Mouse (Mus musculus): ENCODE results near the gene Vmn1r45. TPM values are rescaled to one million over a fixed set of nuclear protein-coding genes. Genes with fewer than 3 reads are reported as not detected.

The Vmn1r45 gene
- total and polyA plus RNA-seq, 3 experiments = 0.07 TPM; not detected in 2

DNA sequence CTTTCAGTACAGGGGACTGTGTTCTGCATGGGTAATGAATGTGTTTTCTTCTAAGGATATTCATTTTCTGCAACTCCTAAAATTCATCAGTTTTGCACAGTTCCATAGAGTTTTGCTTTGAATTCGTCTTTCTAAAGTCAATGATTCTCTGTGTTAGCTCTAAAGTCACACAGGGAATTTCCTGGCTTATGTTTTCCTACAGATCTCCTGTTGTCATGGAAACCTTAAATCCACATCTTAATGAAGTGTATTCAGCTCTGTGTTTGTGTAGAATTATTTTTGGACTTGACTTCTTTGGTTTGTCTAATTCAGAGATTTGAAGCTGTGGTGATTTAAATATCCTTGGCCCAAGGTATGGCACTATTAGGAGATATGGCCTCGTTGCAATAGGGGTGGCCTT, 56.6 kb downstream of the Vmn1r45 start:
- dilution Hi-C loops (cut with MboI; ENCODE audit: extremely low pct_ligation_motif_present, extremely low pct_unique_long_range_greater_than_20kb, low sequenced_read_pairs) (no loop called here), in situ Hi-C loops (cut with MboI; ENCODE audit: low pct_ligation_motif_present, low pct_unique_long_range_greater_than_20kb, low sequenced_read_pairs) (no loop called here)
- no peak overlapping the region for H3K4me3 ChIP-seq (replicated peaks in 1 of 3; ENCODE audit: low read depth in 2 of 3, low read length in 2 of 3, poor library complexity in 1 of 3)
- H3K9ac ChIP-seq (ENCODE audit: insufficient read depth, low read depth) = no peak overlapping the region
- H3K36me3 ChIP-seq (replicated peaks in 1 of 2; ENCODE audit: control insufficient read depth in 1 of 2, insufficient read depth in 1 of 2, low read length in 1 of 2) = no peaks in the 10 kb centered on the region
- peaks cover 2% of the 10 kb centered on the region for H3K27me3 ChIP-seq (replicated peaks)
- no peaks in the 10 kb centered on the region for H3K4me1 ChIP-seq (ENCODE audit: control insufficient read depth in 1 of 2, insufficient read depth in 2 of 2)
- H3K9me3 ChIP-seq (replicated peaks; ENCODE audit: low read length) = no peaks in the 10 kb centered on the region
- no peak overlapping the region for H3K27ac ChIP-seq (ENCODE audit: insufficient read depth, low read depth)
- no peaks in the 10 kb centered on the region for H3K79me2 ChIP-seq (replicated peaks; ENCODE audit: control insufficient read depth, extremely low read depth, insufficient read depth, poor library complexity, severe bottlenecking)
- no peak for DNase-seq (ENCODE audit: extremely low read depth)
- TF ChIP-seq E2F4 (IDR thresholded peaks at IDR 0.05; ENCODE audit: insufficient replicate concordance, low read depth, low read length) = no peak
- no peak for TF ChIP-seq MXI1 (IDR thresholded peaks at IDR 0.05; ENCODE audit: low read depth, low read length)
- no peak for TF ChIP-seq UBTF (IDR thresholded peaks at IDR 0.05; ENCODE audit: low read depth, low read length)
- no peak for TF ChIP-seq ZKSCAN1 (IDR thresholded peaks at IDR 0.05; ENCODE audit: borderline replicate concordance, low read depth, low read length)
- no peak for TF ChIP-seq PAX5 (IDR thresholded peaks at IDR 0.05; ENCODE audit: low read length)
- TF ChIP-seq NELFE (IDR thresholded peaks at IDR 0.05; ENCODE audit: low read depth, low read length) = no peak
- TF ChIP-seq SMC3 (IDR thresholded peaks at IDR 0.05; ENCODE audit: low read depth, low read length) = no peak
- no peak for TF ChIP-seq POLR2A (IDR thresholded peaks at IDR 0.05; ENCODE audit: low read depth, low read length)
- TF ChIP-seq USF1 (IDR thresholded peaks at IDR 0.05; ENCODE audit: low read depth, low read length) = no peak
- no peak for TF ChIP-seq BHLHE40 (IDR thresholded peaks at IDR 0.05; ENCODE audit: low read depth, low read length)
- TF ChIP-seq MYC (IDR thresholded peaks at IDR 0.05; ENCODE audit: low read depth, low read length) = no peak
- no peak for TF ChIP-seq MAX (IDR thresholded peaks at IDR 0.05; ENCODE audit: low read length)
- TF ChIP-seq MAZ (IDR thresholded peaks at IDR 0.05; ENCODE audit: low read depth, low read length) = no peak
- TF ChIP-seq SIN3A (IDR thresholded peaks at IDR 0.05; ENCODE audit: low read length) = no peak
- H3K4me2 ChIP-seq (ENCODE audit: insufficient read depth, low read depth, poor library complexity, severe bottlenecking) = no peak overlapping the region

DNA sequence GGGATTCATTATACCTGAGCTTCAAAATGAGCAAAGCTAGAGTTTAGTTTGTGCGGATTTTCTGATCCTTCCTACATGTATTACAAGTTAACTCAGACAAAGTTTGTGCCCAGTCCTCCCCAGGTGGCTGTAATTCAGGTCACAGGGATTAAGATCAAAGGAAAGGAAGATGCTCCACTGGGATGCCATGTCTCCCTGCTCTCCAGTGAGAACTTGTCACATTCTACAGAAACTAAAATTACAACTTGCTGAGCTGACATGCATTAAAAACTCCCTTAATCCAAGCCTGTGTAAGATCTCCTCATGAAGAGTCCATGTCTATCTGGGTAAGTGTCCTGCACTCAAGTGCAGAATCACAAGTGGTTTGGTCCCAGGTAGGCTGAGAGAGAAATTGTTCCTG, 57.0 kb downstream of the Vmn1r45 start, which contains the start of gene Vmn1r44:
Vmn1r44 (plus strand) TSS at position 301 of the 400 bp plus-strand sequence.
- Histone ChIP-seq H3K27me3 (replicated peaks) (peaks cover 2% of the 10 kb centered on the region), H3K9me3 (replicated peaks; ENCODE audit: low read length) (no peaks in the 10 kb centered on the region), H3K9ac (ENCODE audit: insufficient read depth, low read depth) (no peak within 1 kb of the TSS), H3K36me3 (replicated peaks in 1 of 2; ENCODE audit: control insufficient read depth in 1 of 2, insufficient read depth in 1 of 2, low read length in 1 of 2) (no peaks in the 10 kb centered on the region), H3K4me2 (ENCODE audit: insufficient read depth, low read depth, poor library complexity, severe bottlenecking) (no peak within 1 kb of the TSS), H3K27ac (ENCODE audit: insufficient read depth, low read depth) (no peak within 1 kb of the TSS), H3K79me2 (replicated peaks; ENCODE audit: control insufficient read depth, extremely low read depth, insufficient read depth, poor library complexity, severe bottlenecking) (no peaks in the 10 kb centered on the region), H3K4me1 (ENCODE audit: control insufficient read depth in 1 of 2, insufficient read depth in 2 of 2) (no peaks in the 10 kb centered on the region), H3K4me3 (replicated peaks in 1 of 3; ENCODE audit: low read depth in 2 of 3, low read length in 2 of 3, poor library complexity in 1 of 3) (no peak within 1 kb of the TSS)
- TF ChIP-seq EP300 (IDR thresholded peaks at IDR 0.05; ENCODE audit: low read length) = no peak
- no peak for TF ChIP-seq USF2 (conservative IDR thresholded peaks at IDR 0.05; ENCODE audit: low read depth, low read length)
- no peak for TF ChIP-seq BHLHE40 (IDR thresholded peaks at IDR 0.05; ENCODE audit: low read depth, low read length)
- TF ChIP-seq ZC3H11A (IDR thresholded peaks at IDR 0.05; ENCODE audit: low read depth, low read length) = no peak
- no peak for TF ChIP-seq USF1 (IDR thresholded peaks at IDR 0.05; ENCODE audit: low read depth, low read length)
- TF ChIP-seq JUN (IDR thresholded peaks at IDR 0.05; ENCODE audit: insufficient read depth, low read depth, low read length) = no peak
- no peak for TF ChIP-seq HCFC1 (IDR thresholded peaks at IDR 0.05; ENCODE audit: low read depth, low read length)
- TF ChIP-seq NELFE (IDR thresholded peaks at IDR 0.05; ENCODE audit: low read depth, low read length) = no peak
- no peak for TF ChIP-seq RAD21 (IDR thresholded peaks at IDR 0.05; ENCODE audit: low read depth, low read length)
- no peak for TF ChIP-seq CTCF (conservative IDR thresholded peaks at IDR 0.05 in 1 of 2, IDR thresholded peaks at IDR 0.05 in 1 of 2; ENCODE audit: low read depth in 2 of 2, low read length in 2 of 2)
- no peak for TF ChIP-seq NRF1 (IDR thresholded peaks at IDR 0.05; ENCODE audit: low read depth, low read length)
- no peak for TF ChIP-seq RCOR1 (conservative IDR thresholded peaks at IDR 0.05; ENCODE audit: low read depth, low read length)
- no peak for TF ChIP-seq CHD2 (IDR thresholded peaks at IDR 0.05; ENCODE audit: low read length)
- no peak for TF ChIP-seq JUND (conservative IDR thresholded peaks at IDR 0.05; ENCODE audit: low read depth, low read length)
- in situ Hi-C loops (cut with MboI; ENCODE audit: low pct_ligation_motif_present, low pct_unique_long_range_greater_than_20kb, low sequenced_read_pairs) = no loop called here
- no peak for DNase-seq (ENCODE audit: extremely low read depth)
- dilution Hi-C loops (cut with MboI; ENCODE audit: extremely low pct_ligation_motif_present, extremely low pct_unique_long_range_greater_than_20kb, low sequenced_read_pairs) = no loop called here
